Mouse (Mus musculus) right cerebral cortex, postnatal 25 days (tissue): ENCODE measurements around the gene Ces4a.
"Not testable (repeated sequence)": the region's sequence is repeated elsewhere in the genome, so short reads cannot be mapped to it uniquely, and the experiment has no call there.

Source experiments
- DNase-seq: peaks from one replicate; pipeline ENCODE4 v3.0.0; 2022

The Ces4a gene

GRCm38 (mm10) chr8:105170381-105171115, 38.9 kb downstream of the Ces4a start, which contains the start of gene Cbfb:
Cbfb (plus strand) TSS chr8:105170674.
- DNase-seq: peak; percentile 89

GRCm38 (mm10) chr8:105171116-105172002, 39.8 kb downstream of the Ces4a start:
- peak; percentile 71 for DNase-seq

GRCm38 (mm10) chr8:105172003-105172362, 40.4 kb downstream of the Ces4a start:
- no peak for DNase-seq

GRCm38 (mm10) chr8:105175287-105175686, 43.7 kb downstream of the Ces4a start:
- not testable (repeated sequence) for DNase-seq

- DNase-seq: no peak
Measured at GRCm38 (mm10) chr8:105178211-105178800, 46.7 kb downstream of the Ces4a start.

GRCm38 (mm10) chr8:105182201-105182600, 50.6 kb downstream of the Ces4a start:
- no peak for DNase-seq

- DNase-seq: no peak
Measured at GRCm38 (mm10) chr8:105186467-105187005, 54.9 kb downstream of the Ces4a start.

GRCm38 (mm10) chr8:105192182-105192581, 60.6 kb downstream of the Ces4a start:
- no peak for DNase-seq
